Mouse (Mus musculus): Measurements from ENCODE around the gene Fbxw2. TPM values are rescaled to one million over a fixed set of nuclear protein-coding genes. Genes with fewer than 3 reads are reported as not detected.
"Not testable (repeated sequence)": the region's sequence is repeated elsewhere in the genome, so short reads cannot be mapped to it uniquely, and the experiment has no call there.

Fbxw2 gene
- polyA plus RNA-seq, 1 experiment from 2014 or later = 75.3 TPM

GRCm38 (mm10) chr2:34843211-34843939 lies 17.3 kb upstream of the Fbxw2 start:
- 85% methylated on average over 11 of the region's 11 CpGs for WGBS
- Histone ChIP-seq H3K27ac (replicated peaks; ENCODE audit: low read depth, low read length) (no peak overlapping the region), H3K9ac (replicated peaks; ENCODE audit: low read length) (no peak overlapping the region), H3K27me3 (ENCODE audit: control insufficient read depth, insufficient read depth, low read length) (no peaks in the 10 kb centered on the region), H3K36me3 (ENCODE audit: control insufficient read depth, insufficient read depth, low read length) (no peaks in the 10 kb centered on the region), H3K4me1 (ENCODE audit: control insufficient read depth, insufficient read depth, low read length) (no peaks in the 10 kb centered on the region), H3K4me3 (replicated peaks; ENCODE audit: low read depth, low read length) (no peak overlapping the region), H3K9me3 (ENCODE audit: control insufficient read depth, low read length) (no peaks in the 10 kb centered on the region), H3K4me2 (ENCODE audit: low read length) (no peak overlapping the region)
- ATAC-seq (ENCODE audit: low FRiP score, low TSS enrichment) (no peak), DNase-seq (no peak)

DNA sequence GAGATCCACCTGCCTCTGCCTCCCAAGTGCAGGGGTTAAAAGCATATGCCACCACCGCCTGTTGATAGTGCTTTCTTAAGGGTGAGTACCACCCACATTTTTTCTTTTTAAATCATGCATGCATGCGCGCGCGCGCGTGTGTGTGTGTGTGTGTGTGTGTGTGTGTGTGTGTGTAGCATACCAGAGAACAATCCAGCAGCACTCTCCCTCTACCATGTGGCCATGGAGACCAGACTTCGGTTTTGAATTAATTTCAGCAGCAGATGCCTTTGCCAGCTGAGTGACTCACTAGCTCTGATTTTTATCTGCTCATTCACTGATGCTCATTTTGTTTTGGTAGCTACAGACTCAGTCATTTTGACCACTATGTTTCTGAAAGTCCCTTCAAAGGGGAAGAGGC lies 15.6 kb upstream of the Fbxw2 start:
- no peak for DNase-seq
- WGBS = 90% methylated on average over 8 of the region's 8 CpGs
- H3K9me3 ChIP-seq (ENCODE audit: control insufficient read depth, low read length) = no peaks in the 10 kb centered on the region

GRCm38 (mm10) chr2:34840143-34840542 lies 14.0 kb upstream of the Fbxw2 start:
- 84% methylated on average over 5 of the region's 5 CpGs for WGBS
- H3K27ac ChIP-seq (replicated peaks; ENCODE audit: low read depth, low read length); H3K36me3 ChIP-seq (ENCODE audit: control insufficient read depth, insufficient read depth, low read length); H3K9ac ChIP-seq (replicated peaks; ENCODE audit: low read length); ATAC-seq (ENCODE audit: low FRiP score, low TSS enrichment); H3K27me3 ChIP-seq (ENCODE audit: control insufficient read depth, insufficient read depth, low read length); H3K4me2 ChIP-seq (ENCODE audit: low read length); H3K9me3 ChIP-seq (ENCODE audit: control insufficient read depth, low read length); H3K4me3 ChIP-seq (replicated peaks; ENCODE audit: low read depth, low read length); DNase-seq; H3K4me1 ChIP-seq (ENCODE audit: control insufficient read depth, insufficient read depth, low read length): not testable (repeated sequence)

More for the DNA sequence above, 15.6 kb upstream of the Fbxw2 start:
- no peak for ATAC-seq (ENCODE audit: low FRiP score, low TSS enrichment)
- Histone ChIP-seq H3K4me1 (ENCODE audit: control insufficient read depth, insufficient read depth, low read length) (no peaks in the 10 kb centered on the region), H3K36me3 (ENCODE audit: control insufficient read depth, insufficient read depth, low read length) (no peaks in the 10 kb centered on the region), H3K27ac (replicated peaks; ENCODE audit: low read depth, low read length) (no peak overlapping the region), H3K4me2 (ENCODE audit: low read length) (no peak overlapping the region), H3K4me3 (replicated peaks; ENCODE audit: low read depth, low read length) (no peak overlapping the region), H3K9ac (replicated peaks; ENCODE audit: low read length) (no peak overlapping the region), H3K27me3 (ENCODE audit: control insufficient read depth, insufficient read depth, low read length) (no peaks in the 10 kb centered on the region)

- Histone ChIP-seq H3K27ac (replicated peaks; ENCODE audit: low read depth, low read length) (no peak overlapping the region), H3K4me2 (ENCODE audit: low read length) (no peak overlapping the region), H3K27me3 (ENCODE audit: control insufficient read depth, insufficient read depth, low read length) (no peaks in the 10 kb centered on the region), H3K9me3 (ENCODE audit: control insufficient read depth, low read length) (no peaks in the 10 kb centered on the region), H3K36me3 (ENCODE audit: control insufficient read depth, insufficient read depth, low read length) (no peaks in the 10 kb centered on the region), H3K4me3 (replicated peaks; ENCODE audit: low read depth, low read length) (no peak overlapping the region), H3K4me1 (ENCODE audit: control insufficient read depth, insufficient read depth, low read length) (no peaks in the 10 kb centered on the region), H3K9ac (replicated peaks; ENCODE audit: low read length) (no peak overlapping the region)
- DNase-seq (no peak), ATAC-seq (ENCODE audit: low FRiP score, low TSS enrichment) (no peak)
- WGBS = 80% methylated on average over 3 of the region's 3 CpGs
These were observed 9.6 kb upstream of the Fbxw2 start for GRCm38 (mm10) chr2:34835669-34836068.

- no peaks in the 10 kb centered on the region for H3K27me3 ChIP-seq (ENCODE audit: control insufficient read depth, insufficient read depth, low read length)
- H3K9me3 ChIP-seq (ENCODE audit: control insufficient read depth, low read length) = no peaks in the 10 kb centered on the region
- WGBS = 89% methylated on average over 17 of the region's 17 CpGs
- DNase-seq (no peak), ATAC-seq (ENCODE audit: low FRiP score, low TSS enrichment) (no peak)
- no peak overlapping the region for H3K27ac ChIP-seq (replicated peaks; ENCODE audit: low read depth, low read length)
- H3K36me3 ChIP-seq (ENCODE audit: control insufficient read depth, insufficient read depth, low read length) = no peaks in the 10 kb centered on the region
- no peak overlapping the region for H3K4me3 ChIP-seq (replicated peaks; ENCODE audit: low read depth, low read length)
- H3K9ac ChIP-seq (replicated peaks; ENCODE audit: low read length) = no peak overlapping the region
- H3K4me2 ChIP-seq (ENCODE audit: low read length) = no peak overlapping the region
- no peaks in the 10 kb centered on the region for H3K4me1 ChIP-seq (ENCODE audit: control insufficient read depth, insufficient read depth, low read length)
These were observed 7.5 kb upstream of the Fbxw2 start for GRCm38 (mm10) chr2:34833624-34834023.

DNA sequence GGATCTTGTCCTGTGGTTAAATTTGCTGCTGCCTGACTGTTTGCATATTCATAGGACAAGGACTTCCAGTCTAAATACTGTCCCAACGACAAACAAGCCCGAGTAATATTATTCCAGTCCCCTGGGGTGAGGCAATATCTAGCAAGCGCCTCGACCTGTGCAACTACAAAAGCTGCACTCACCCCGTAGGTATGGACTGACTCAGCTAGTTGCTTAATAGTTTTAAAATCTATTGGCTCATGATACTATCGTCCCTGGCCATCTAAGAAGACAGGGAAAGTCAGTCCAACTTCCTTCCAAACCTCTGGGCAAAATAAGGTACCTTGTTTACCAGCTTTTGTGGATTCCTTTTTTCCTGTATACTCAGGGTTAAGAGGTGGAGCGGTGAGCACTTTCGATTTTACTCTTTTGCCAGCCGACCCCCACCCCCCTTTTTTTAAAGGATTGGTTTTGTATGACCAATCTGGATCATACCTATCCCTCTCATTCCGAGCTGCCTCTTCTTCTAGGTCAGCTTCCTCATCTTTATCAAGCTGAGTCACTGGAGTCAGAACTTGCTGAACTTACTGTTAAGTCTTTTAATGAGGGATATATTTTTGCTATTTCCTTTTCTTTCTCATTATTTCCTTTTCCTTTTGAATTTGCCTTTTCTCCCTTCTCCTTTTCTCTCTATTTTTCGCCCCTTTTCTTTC lies 6.8 kb upstream of the Fbxw2 start, which contains the start of gene Gm34653:
Gm34653 (plus strand) TSS at position 242 of the 692 bp plus-strand sequence.
- not testable (repeated sequence) for ATAC-seq (ENCODE audit: low FRiP score, low TSS enrichment); H3K4me3 ChIP-seq (replicated peaks; ENCODE audit: low read depth, low read length); H3K4me2 ChIP-seq (ENCODE audit: low read length); H3K9ac ChIP-seq (replicated peaks; ENCODE audit: low read length); H3K4me1 ChIP-seq (ENCODE audit: control insufficient read depth, insufficient read depth, low read length); H3K36me3 ChIP-seq (ENCODE audit: control insufficient read depth, insufficient read depth, low read length); H3K27me3 ChIP-seq (ENCODE audit: control insufficient read depth, insufficient read depth, low read length); H3K27ac ChIP-seq (replicated peaks; ENCODE audit: low read depth, low read length); DNase-seq; H3K9me3 ChIP-seq (ENCODE audit: control insufficient read depth, low read length)
- WGBS = 68% methylated on average over 11 of the region's 11 CpGs

GRCm38 (mm10) chr2:34830066-34830465 lies 4.0 kb upstream of the Fbxw2 start:
- not testable (repeated sequence) for H3K4me2 ChIP-seq (ENCODE audit: low read length); H3K27ac ChIP-seq (replicated peaks; ENCODE audit: low read depth, low read length); H3K36me3 ChIP-seq (ENCODE audit: control insufficient read depth, insufficient read depth, low read length); H3K9ac ChIP-seq (replicated peaks; ENCODE audit: low read length); H3K27me3 ChIP-seq (ENCODE audit: control insufficient read depth, insufficient read depth, low read length); ATAC-seq (ENCODE audit: low FRiP score, low TSS enrichment); H3K9me3 ChIP-seq (ENCODE audit: control insufficient read depth, low read length); DNase-seq; H3K4me1 ChIP-seq (ENCODE audit: control insufficient read depth, insufficient read depth, low read length); H3K4me3 ChIP-seq (replicated peaks; ENCODE audit: low read depth, low read length)
- 97% methylated on average over 17 of the region's 17 CpGs for WGBS

DNA sequence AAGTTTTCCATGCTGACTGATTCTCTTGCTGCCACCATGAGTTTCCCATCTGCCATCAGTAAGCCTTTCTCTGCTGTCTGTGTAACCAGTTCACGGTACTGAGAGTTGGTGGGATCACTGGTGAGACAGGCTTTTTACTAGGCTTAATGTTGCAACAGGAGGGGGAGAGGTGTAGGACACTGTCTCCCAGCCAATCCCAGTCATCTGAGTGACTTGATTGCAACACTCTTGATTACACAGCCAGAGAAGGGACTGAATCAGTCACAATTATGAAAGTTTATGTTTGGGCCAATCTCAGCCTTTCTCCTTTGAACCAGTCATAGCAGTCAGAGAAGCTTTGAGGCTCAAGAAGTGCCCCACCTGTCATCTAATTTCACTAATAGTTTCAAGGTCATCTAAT lies 1.9 kb upstream of the Fbxw2 start:
- Histone ChIP-seq H3K36me3 (ENCODE audit: control insufficient read depth, insufficient read depth, low read length) (no peaks in the 10 kb centered on the region; the same call in 1 of the 2 replicates), H3K4me3 (replicated peaks; ENCODE audit: low read depth, low read length) (no peak overlapping the region), H3K27me3 (ENCODE audit: control insufficient read depth, insufficient read depth, low read length) (no peaks in the 10 kb centered on the region), H3K4me2 (ENCODE audit: low read length) (no peak overlapping the region), H3K9me3 (ENCODE audit: control insufficient read depth, low read length) (no peaks in the 10 kb centered on the region), H3K9ac (replicated peaks; ENCODE audit: low read length) (no peak overlapping the region), H3K4me1 (ENCODE audit: control insufficient read depth, insufficient read depth, low read length) (peaks cover 11% of the 10 kb centered on the region), H3K27ac (replicated peaks; ENCODE audit: low read depth, low read length) (no peak overlapping the region)
- 89% methylated on average over 1 of the region's 1 CpGs for WGBS
- ATAC-seq (ENCODE audit: low FRiP score, low TSS enrichment) (no peak), DNase-seq (no peak)

GRCm38 (mm10) chr2:34827591-34827990 lies 1.5 kb upstream of the Fbxw2 start:
- no peak for DNase-seq
- H3K4me2 ChIP-seq (ENCODE audit: low read length) = no peak overlapping the region
- no peak overlapping the region for H3K4me3 ChIP-seq (replicated peaks; ENCODE audit: low read depth, low read length)
- H3K9ac ChIP-seq (replicated peaks; ENCODE audit: low read length) = no peak overlapping the region
- H3K4me1 ChIP-seq (ENCODE audit: control insufficient read depth, insufficient read depth, low read length) = peaks cover 11% of the 10 kb centered on the region
- WGBS = 91% methylated on average over 4 of the region's 4 CpGs
- no peak for ATAC-seq (ENCODE audit: low FRiP score, low TSS enrichment)
- H3K27me3 ChIP-seq (ENCODE audit: control insufficient read depth, insufficient read depth, low read length) = no peaks in the 10 kb centered on the region
- H3K9me3 ChIP-seq (ENCODE audit: control insufficient read depth, low read length) = no peaks in the 10 kb centered on the region
- no peak overlapping the region for H3K27ac ChIP-seq (replicated peaks; ENCODE audit: low read depth, low read length)
- no peaks in the 10 kb centered on the region; the same call in 1 of the 2 replicates for H3K36me3 ChIP-seq (ENCODE audit: control insufficient read depth, insufficient read depth, low read length)
